14 mouse cellular contexts compared by ENCODE assay signal in the genomic region with DNA sequence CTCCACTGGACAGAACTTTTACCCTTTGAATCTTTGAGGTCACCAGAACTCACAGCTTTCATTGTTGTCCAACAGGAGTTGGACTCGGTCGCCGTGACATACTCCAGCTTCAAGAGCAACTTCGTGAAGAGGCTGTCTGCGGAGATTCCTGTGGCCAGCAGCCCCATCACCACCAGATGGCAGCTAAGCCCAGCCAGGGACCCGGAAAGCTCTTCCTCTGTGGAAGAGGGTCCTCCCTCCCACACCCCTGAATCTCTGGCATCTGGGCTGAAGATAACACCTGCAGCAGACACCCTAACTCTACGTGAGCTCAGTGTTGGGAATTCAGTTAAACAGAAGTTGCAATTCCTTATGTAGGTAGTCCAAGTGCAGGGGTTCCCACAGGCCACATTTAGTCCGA. TPM values are rescaled to one million over a fixed set of nuclear protein-coding genes. Genes with fewer than 3 reads are reported as not detected.
A peak's percentile ranks its signal among the peaks of the same experiment; 100 is the strongest.
DNase-seq lines count a peak whose midpoint lies in the region; ATAC-seq and TF ChIP-seq lines count a peak whose summit lies in the region.
"Had no signal": no experiment of that assay in that cellular context is flagged by ENCODE, and none has a peak within 500 bp of the region (broad histone marks: within the 10 kb centered on the region; RNA-seq: fewer than 3 reads in every experiment).

No protein-coding gene starts in this region.

- H3K27me3 ChIP-seq in kidney, postnatal 0 days (ENCODE audit: insufficient read depth, low read length) = no peaks in the 10 kb centered on the region
- no peaks in the 10 kb centered on the region for H3K27me3 ChIP-seq in midbrain, embryonic 12.5 days
- no peaks in the 10 kb centered on the region for H3K27me3 ChIP-seq in midbrain, embryonic 15.5 days (replicated peaks)
- H3K27me3 ChIP-seq: forebrain, embryonic 13.5 days; heart, embryonic 13.5 days had no signal

- H3K9ac ChIP-seq in kidney, postnatal 0 days (ENCODE audit: low read depth, low read length) = no peak overlapping the region
- H3K9ac ChIP-seq in midbrain, embryonic 12.5 days (replicated peaks) = no peak overlapping the region
- no peak overlapping the region for H3K9ac ChIP-seq in midbrain, embryonic 15.5 days
- H3K9ac ChIP-seq: forebrain, embryonic 13.5 days; heart, embryonic 13.5 days had no signal

- TF ChIP-seq CTCF in kidney, postnatal 0 days (IDR thresholded peaks at IDR 0.05; ENCODE audit: low read depth) = peak; percentile 63

- H3K4me1 ChIP-seq in kidney, postnatal 0 days (replicated peaks; ENCODE audit: insufficient read depth, low read length) = no peaks in the 10 kb centered on the region
- H3K4me1 ChIP-seq in midbrain, embryonic 12.5 days = no peaks in the 10 kb centered on the region
- H3K4me1 ChIP-seq in midbrain, embryonic 15.5 days = no peaks in the 10 kb centered on the region
- H3K4me1 ChIP-seq: forebrain, embryonic 13.5 days; heart, embryonic 13.5 days had no signal

- DNase-seq in cerebellum, postnatal 10 days = peak; percentile 57 to 65
- no peak for DNase-seq in cerebellum, postnatal 25 days
- DNase-seq in kidney, postnatal 0 days (ENCODE audit: low spot score) = peak; percentile 53
- DNase-seq in kidney, adult 9 months = no peak
- DNase-seq in retina, embryonic 14.5 days (ENCODE audit: low spot score) = peak; percentile 30
- DNase-seq: cerebellum, adult 9-10 months; kidney, postnatal 14 days had no signal

- H3K36me3 ChIP-seq in kidney, postnatal 0 days (ENCODE audit: insufficient read depth, low read length) = no peaks in the 10 kb centered on the region
- H3K36me3 ChIP-seq in midbrain, embryonic 12.5 days = no peaks in the 10 kb centered on the region
- no peaks in the 10 kb centered on the region for H3K36me3 ChIP-seq in midbrain, embryonic 15.5 days (replicated peaks)
- H3K36me3 ChIP-seq: heart, embryonic 13.5 days had no signal

- no peak for ATAC-seq in kidney, postnatal 0 days (replicated peaks; ENCODE audit: low FRiP score, low read depth)
- peak; percentile 34; the same call in 1 of the 2 replicates for ATAC-seq in midbrain, embryonic 12.5 days (ENCODE audit: low FRiP score, low read depth)
- no peak for ATAC-seq in midbrain, embryonic 15.5 days (replicated peaks)
- ATAC-seq in activated CD4-positive, CD25-positive, alpha-beta regulatory T cell, adult 4 months = no peak
- ATAC-seq: forebrain, embryonic 13.5 days had no signal

- H3K27ac ChIP-seq in kidney, postnatal 0 days = no peak overlapping the region
- H3K27ac ChIP-seq in midbrain, embryonic 12.5 days (replicated peaks) = no peak overlapping the region
- H3K27ac ChIP-seq in midbrain, embryonic 15.5 days = no peak overlapping the region
- H3K27ac ChIP-seq: forebrain, embryonic 13.5 days; heart, embryonic 13.5 days had no signal

- H3K4me3 ChIP-seq in kidney, postnatal 0 days (replicated peaks; ENCODE audit: low read depth, low read length) = no peak overlapping the region
- H3K4me3 ChIP-seq in midbrain, embryonic 12.5 days = no peak overlapping the region
- no peak overlapping the region for H3K4me3 ChIP-seq in midbrain, embryonic 15.5 days
- H3K4me3 ChIP-seq: forebrain, embryonic 13.5 days; heart, embryonic 13.5 days; myocyte had no signal

- WGBS in kidney, postnatal 0 days = 34% methylated on average over 8 of the region's 8 CpGs
- 39% methylated on average over 8 of the region's 8 CpGs for WGBS in midbrain, embryonic 12.5 days
- WGBS in midbrain, embryonic 15.5 days = 39% methylated on average over 8 of the region's 8 CpGs

- no peak overlapping the region for H3K4me2 ChIP-seq in kidney, postnatal 0 days (ENCODE audit: low read length)
- H3K4me2 ChIP-seq in midbrain, embryonic 12.5 days (replicated peaks) = no peak overlapping the region
- no peak overlapping the region for H3K4me2 ChIP-seq in midbrain, embryonic 15.5 days
- H3K4me2 ChIP-seq: forebrain, embryonic 13.5 days; heart, embryonic 13.5 days had no signal

- no peaks in the 10 kb centered on the region for H3K9me3 ChIP-seq in kidney, postnatal 0 days (replicated peaks; ENCODE audit: low read length)
- no peaks in the 10 kb centered on the region for H3K9me3 ChIP-seq in midbrain, embryonic 12.5 days
- no peaks in the 10 kb centered on the region for H3K9me3 ChIP-seq in midbrain, embryonic 15.5 days
- H3K9me3 ChIP-seq: forebrain, embryonic 13.5 days; heart, embryonic 13.5 days had no signal

RNA-seq across cellular contexts. Expression of gene Gpx8, which starts 9.6 kb away (rescaled TPM):
- 153 and 165 TPM in 2 replicates for polyA plus RNA-seq in kidney, postnatal 0 days (2015; fragmentation: Nextera tagmentation; extraction: Ambion mirVana)
- 97.4 and 102 TPM in 2 replicates for polyA plus RNA-seq in midbrain, embryonic 12.5 days (2016; fragmentation: Nextera tagmentation; extraction: Ambion mirVana)
- polyA plus RNA-seq in midbrain, embryonic 15.5 days (2015; fragmentation: Nextera tagmentation; extraction: Ambion mirVana) = 42.0 and 52.5 TPM in 2 replicates
- not detected for polyA plus RNA-seq in activated CD4-positive, CD25-positive, alpha-beta regulatory T cell, adult 4 months (2017; shearing (Covaris generic))

RNA-seq across cellular contexts. Expression of gene Cdc20b, which starts 20.9 kb away (rescaled TPM):
- not detected in 2 replicates for polyA plus RNA-seq in kidney, postnatal 0 days (2015; fragmentation: Nextera tagmentation; extraction: Ambion mirVana)
- polyA plus RNA-seq in midbrain, embryonic 12.5 days (2016; fragmentation: Nextera tagmentation; extraction: Ambion mirVana) = 0.15 TPM in 1 of 2 replicates, not detected in the other
- polyA plus RNA-seq in midbrain, embryonic 15.5 days (2015; fragmentation: Nextera tagmentation; extraction: Ambion mirVana) = 0.45 and 0.57 TPM in 2 replicates
- under 1 TPM in 1 of 2 experiments, not detected in 1; 0.25 TPM for polyA plus RNA-seq in activated CD4-positive, CD25-positive, alpha-beta regulatory T cell, adult 4 months (2017; shearing (Covaris generic))
- polyA plus RNA-seq: heart, embryonic 13.5 days; limb, embryonic 14.5 days; myocyte had no signal

RNA-seq across cellular contexts. Expression of gene Gzma, which starts 45.0 kb away (rescaled TPM):
- 0.52 and 0.79 TPM in 2 replicates for polyA plus RNA-seq in kidney, postnatal 0 days (2015; fragmentation: Nextera tagmentation; extraction: Ambion mirVana)
- not detected in 2 replicates for polyA plus RNA-seq in midbrain, embryonic 12.5 days (2016; fragmentation: Nextera tagmentation; extraction: Ambion mirVana)
- polyA plus RNA-seq in midbrain, embryonic 15.5 days (2015; fragmentation: Nextera tagmentation; extraction: Ambion mirVana) = not detected in 2 replicates
- polyA plus RNA-seq in activated CD4-positive, CD25-positive, alpha-beta regulatory T cell, adult 4 months (2017; shearing (Covaris generic)) = 1 to 10 TPM; 3.3 to 6.7 TPM
- polyA plus RNA-seq: forebrain, embryonic 13.5 days; myocyte had no signal

Comparison
In these comparisons a context has a peak if more than half of its experiments do, and no peak if none do; other contexts are left out.
1. DNase-seq: peak in cerebellum, postnatal 10 days (2 of 2), kidney, postnatal 0 days (single experiment) and retina, embryonic 14.5 days (single experiment); none in cerebellum, postnatal 25 days (0 of 2) and kidney, adult 9 months (single experiment).
2. RNA of gene Gpx8, which starts 9.6 kb away (polyA plus RNA-seq): 153 to 165 TPM in kidney, postnatal 0 days, 97.4 to 102 TPM in midbrain, embryonic 12.5 days and 42.0 to 52.5 TPM in midbrain, embryonic 15.5 days; not detected in activated CD4-positive, CD25-positive, alpha-beta regulatory T cell, adult 4 months; every median in the first group is over 10 times any median in the second.